Mouse (Mus musculus): Measurements from ENCODE around the gene Rab11b.
"Not testable (repeated sequence)": the region's sequence is repeated elsewhere in the genome, so short reads cannot be mapped to it uniquely, and the experiment has no call there.

Rab11b gene

GRCm38 (mm10) chr17:33771617-33772016, 11.3 kb upstream of the Rab11b start:
- DNase-seq (ENCODE audit: low read depth), result no peak

DNA sequence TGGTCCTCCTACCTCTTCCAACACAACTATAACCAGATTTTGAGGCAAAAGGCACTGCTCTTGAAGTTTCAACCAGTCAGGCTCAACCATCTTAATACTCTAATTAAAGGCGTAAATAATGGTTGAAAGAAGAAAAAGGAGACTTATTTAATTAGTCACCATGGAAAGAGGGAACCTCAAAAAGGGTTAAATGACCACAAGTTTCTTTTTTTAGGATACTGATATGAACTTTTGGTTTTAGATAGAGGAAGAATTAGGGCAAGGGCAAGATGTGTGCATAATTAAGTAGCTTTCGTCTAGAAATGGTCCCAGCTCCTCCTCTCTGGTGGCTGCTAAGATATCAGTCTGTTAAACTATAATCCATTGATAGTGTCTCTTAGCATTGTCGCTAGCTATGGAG, 6.1 kb upstream of the Rab11b start:
- no peak for DNase-seq (ENCODE audit: low read depth)

- DNase-seq (ENCODE audit: low read depth), result peak; percentile 67
Measured at GRCm38 (mm10) chr17:33759767-33760254, 519 bp downstream of the Rab11b start.

GRCm38 (mm10) chr17:33757231-33757630, 3.1 kb downstream of the Rab11b start:
- no peak for DNase-seq (ENCODE audit: low read depth)

DNA sequence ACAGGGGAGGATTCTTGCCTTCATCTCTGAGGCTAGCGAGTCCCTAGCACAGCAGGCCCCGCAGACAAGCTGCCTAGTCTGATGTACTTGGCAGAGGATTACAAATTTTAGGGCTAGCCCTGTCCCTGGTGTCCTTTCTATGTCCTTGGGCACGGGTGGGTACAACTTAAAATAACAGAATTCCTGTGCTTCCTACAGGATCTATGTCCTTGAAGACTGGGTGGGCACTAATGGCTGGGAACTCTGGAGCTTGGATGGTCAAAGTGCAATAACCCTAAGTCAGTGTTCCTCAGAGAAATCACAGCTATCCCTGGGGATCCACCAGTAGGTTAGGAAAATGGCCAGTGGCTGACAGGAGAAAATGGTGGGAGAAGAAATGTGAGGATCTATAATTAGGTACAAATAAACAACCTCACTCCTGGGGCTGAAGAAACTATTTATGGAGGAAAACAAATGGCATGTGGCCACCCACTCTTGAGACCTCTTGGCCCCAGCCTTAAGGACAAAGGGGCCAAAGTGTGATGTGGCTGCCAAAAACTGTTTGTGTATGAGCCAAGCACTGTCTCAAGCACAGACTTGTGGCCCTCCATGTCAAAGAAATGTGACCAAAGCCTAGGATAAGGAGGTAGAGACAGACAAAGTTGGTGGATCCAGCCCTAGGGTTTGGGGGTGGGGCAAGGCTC, 4.1 kb downstream of the Rab11b start:
- DNase-seq (ENCODE audit: low read depth), result no peak

- no peak for DNase-seq (ENCODE audit: low read depth)
Measured at GRCm38 (mm10) chr17:33755418-33756107, 4.8 kb downstream of the Rab11b start.

DNA sequence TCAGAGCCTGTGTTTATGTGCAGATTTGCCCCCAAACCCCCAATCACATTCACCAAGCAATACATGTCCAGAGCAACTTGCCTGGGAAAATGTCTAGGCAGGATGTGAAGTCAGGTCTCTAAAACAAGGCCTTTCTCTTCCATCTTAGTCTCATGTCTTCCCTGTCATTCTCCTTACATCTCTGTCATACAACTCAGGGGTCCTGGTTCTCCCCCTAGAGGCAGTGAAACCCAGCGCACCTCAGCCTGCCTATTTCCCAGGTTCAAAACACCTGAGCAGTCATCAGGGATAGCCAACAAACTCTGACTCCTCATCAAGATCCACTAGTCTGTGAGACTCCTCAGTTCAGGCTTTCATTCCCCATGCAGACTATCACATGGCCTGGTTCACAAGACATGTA, 5.7 kb downstream of the Rab11b start:
- no peak for DNase-seq (ENCODE audit: low read depth)

DNA sequence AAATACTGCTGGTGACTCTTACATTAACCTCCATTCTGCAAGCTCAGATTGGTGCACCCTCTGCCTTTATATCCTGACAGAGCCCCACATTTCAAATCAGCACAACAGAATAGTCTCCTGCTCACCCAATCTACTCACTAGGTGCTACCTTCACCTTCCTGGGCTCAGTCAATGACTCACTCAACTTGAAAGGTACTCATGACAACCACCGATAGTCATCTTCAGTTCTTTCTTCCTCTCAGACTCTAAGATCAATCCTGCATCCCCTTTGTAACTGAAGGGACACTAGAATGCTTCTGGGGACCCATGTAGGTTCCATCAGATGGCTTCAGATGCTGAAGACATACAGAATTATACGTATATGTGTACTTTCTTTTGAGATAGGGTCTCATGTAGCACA, 8.0 kb downstream of the Rab11b start:
- DNase-seq (ENCODE audit: low read depth), result no peak

DNA sequence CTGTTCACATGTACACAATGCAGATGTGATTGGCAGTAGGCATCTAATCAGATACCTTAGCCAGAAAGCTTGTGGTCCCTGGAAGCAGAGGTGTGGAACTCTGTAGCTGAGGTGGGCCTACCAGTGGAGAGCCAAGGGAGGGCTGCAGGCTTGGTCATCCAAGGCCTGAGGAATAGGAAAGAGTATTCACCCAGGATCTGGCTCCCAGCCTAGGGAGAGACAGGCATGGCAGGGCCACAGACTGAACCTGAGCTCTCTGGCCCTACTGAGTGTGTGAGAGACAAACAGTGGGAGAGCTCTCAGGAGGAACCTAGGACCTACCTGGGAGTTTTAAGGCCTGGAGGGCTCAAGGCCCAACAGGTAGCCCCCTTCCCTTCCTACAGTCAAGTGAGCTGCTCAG, 9.1 kb downstream of the Rab11b start:
- no peak for DNase-seq (ENCODE audit: low read depth)

- DNase-seq (ENCODE audit: low read depth), result no peak
Measured at GRCm38 (mm10) chr17:33749451-33749850, 10.9 kb downstream of the Rab11b start.

GRCm38 (mm10) chr17:33746011-33746410, 14.3 kb downstream of the Rab11b start:
- no peak for DNase-seq (ENCODE audit: low read depth)

DNA sequence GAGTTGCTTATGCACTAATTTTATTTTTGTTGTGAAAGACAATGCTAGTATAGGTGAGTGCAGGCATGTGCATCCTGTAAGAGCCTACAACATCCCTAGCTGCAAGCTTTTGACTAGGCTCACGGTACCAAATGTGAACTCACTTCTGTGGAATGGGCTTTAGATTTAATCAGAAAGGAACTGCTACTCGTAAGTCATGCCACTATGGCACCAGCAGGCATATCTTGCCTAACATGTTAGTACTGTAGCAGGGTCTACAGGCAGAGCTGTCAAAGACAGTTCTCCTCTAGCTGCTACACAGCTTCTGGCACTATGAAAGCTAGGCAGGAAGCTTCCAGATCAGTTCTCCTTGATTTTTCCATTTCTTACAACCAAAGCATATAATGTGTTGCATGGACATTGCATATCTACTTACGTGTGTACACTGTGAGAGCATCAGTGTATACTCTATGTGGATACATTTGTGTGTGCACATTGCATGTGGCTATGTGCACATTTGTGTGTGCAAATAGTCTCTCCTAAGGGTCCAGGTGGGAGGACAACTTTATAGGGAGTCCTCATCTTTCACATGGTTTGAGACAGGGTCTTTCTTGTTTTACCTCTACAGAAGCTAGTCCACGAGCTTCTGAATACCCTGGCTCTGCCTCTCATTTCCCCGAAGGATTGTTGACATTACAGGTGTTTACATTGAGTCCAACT, 15.5 kb downstream of the Rab11b start:
- no peak for DNase-seq (ENCODE audit: low read depth)

DNA sequence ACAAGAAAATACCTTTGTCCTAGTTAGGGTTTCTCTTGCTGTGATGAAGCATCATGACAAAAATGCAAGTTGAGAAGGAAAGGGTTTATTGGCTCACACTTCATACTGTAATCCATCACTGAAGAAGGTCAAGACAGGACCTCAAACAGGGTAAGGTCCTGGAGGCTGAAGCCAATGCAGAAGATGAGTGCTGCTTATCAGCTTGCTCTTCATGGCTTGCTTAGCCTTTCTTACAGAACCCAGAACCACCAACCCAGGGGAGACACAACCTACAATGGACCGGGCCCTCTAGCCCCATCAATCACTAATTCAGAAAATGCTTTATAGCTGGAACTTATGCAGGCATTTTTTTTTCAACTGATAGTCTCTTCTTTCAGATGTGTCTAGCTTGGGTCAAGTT, 17.9 kb downstream of the Rab11b start:
- DNase-seq (ENCODE audit: low read depth), result no peak

DNA sequence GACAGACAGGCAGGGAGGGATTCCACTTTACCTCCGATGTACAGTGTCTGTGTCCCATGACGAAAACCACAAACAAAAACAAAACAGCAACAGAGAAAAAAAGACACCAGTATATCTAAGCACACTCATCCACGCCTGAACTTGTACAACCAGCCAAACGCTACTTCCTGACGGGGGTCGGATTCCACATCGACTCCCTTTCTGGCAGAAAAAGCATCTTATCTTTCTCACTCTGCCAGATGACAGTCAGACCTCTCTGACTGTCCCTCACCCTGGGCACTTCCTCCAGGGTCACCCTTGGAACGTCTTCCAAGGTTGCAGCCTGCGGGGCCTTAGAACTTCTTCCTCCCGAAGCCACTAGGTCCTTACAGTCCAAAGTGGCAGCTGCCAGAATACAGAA, 26.8 kb downstream of the Rab11b start:
- DNase-seq (ENCODE audit: low read depth), result not testable (repeated sequence)

DNA sequence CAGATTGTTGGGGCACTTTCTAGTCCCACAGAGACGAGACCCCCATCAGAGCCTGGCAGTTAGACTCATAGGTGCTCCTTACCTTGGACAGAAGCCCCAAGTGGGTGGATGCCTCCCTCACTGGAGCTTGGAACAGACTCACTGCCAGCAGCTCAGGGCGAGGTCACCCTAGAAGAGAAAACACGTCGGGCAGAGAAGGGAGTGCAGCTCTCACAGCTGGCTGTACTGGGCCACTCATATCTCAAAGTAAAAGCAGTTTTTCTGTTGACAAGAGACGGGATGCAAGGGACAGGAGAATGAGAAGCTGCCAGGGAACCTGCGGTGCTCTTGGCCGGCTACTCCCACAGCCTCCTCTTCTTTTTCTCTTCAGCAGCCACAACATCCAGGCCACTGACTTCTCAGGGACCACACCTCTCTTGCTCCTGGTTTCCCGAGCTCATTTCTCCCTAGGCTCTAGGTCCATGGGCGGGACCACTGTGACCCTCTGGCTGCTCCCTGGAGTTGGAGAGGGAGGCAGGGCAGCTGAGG, 27.7 kb downstream of the Rab11b start:
- DNase-seq (ENCODE audit: low read depth), result not testable (repeated sequence)

DNA sequence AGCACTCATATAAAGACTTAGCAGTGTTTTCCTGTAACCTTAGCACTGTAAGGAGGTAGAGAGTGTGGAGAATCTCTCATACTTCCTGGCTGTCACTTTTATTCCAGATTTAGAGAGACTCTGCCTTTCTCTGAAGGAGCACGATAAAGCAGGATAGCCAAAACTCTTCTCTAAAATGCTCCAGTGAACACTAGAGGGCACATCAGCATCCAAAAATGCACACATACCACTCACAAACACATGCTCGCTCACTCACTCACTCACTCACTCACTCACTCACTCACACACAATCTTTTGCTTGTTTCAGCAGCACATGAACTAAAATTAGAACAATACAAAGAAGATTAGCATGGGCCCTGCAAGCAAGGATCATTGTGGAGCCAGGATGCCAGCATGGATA, 31.1 kb downstream of the Rab11b start:
- DNase-seq (ENCODE audit: low read depth), result no peak

GRCm38 (mm10) chr17:33728396-33728795, 31.9 kb downstream of the Rab11b start:
- DNase-seq (ENCODE audit: low read depth), result no peak

GRCm38 (mm10) chr17:33719736-33720378, 40.5 kb downstream of the Rab11b start:
- no peak for DNase-seq (ENCODE audit: low read depth)

DNA sequence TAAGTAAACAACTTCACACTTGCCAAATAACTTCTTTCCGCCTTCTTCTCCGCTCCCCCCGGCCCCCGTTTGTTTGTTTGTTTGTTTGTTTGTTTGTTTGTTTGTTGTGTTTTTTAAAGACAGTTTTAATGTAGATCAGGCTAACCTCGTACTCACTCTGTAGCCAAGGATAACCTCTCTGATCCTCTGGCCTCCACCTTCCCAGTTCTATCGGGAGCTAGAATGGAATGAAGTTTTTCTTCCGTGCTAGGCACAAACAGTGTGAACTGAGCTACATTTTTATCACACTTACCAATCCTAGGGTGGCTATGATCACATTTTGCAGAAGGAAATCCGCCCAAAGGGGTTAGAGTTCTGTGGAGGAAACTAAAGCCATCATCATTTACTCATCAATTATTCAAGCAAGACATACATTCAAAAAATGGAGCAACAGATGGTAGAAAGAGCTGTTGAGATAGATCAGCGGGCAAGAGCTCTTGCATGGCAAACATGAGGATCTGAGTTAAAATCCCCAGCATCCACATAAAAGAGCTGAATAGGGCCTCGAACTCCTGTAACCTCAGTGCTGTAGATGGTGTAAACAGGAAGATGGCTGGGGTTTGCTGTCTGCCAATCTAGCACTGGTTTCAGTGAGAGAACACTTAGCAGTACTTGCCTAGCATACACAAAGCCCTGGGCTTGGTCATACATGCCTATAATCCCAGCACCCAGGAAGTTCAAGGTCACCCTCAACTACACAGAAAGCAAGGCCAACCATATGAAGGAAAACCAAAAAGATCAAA, 41.2 kb downstream of the Rab11b start:
- DNase-seq (ENCODE audit: low read depth), result no peak

GRCm38 (mm10) chr17:33718384-33718881, 41.9 kb downstream of the Rab11b start, which contains the start of gene March2:
March2 (minus strand) TSS chr17:33718670.
- DNase-seq (ENCODE audit: low read depth), result peak; percentile 88

DNA sequence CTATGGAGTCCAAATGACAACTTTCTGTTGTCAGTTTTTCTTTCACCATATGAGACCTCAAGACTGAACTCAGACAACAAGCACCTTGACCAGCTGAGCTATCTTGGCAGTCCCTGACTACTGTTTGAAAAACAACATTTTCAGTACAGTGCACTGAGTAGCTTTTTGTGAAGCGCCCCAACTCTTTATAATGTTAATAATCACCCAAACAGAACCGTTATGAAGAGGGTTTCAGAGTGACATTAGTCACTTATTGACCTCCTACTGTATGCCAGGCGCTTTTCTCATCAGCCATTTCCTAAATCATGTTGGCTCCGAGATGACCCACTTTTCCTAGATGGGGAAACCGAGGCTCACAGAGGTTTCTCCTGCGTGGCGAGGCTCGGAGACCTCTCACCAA, 42.3 kb downstream of the Rab11b start:
- DNase-seq (ENCODE audit: low read depth), result no peak
